Mouse (Mus musculus): ENCODE results near the gene Clec2i. TPM values are rescaled to one million over a fixed set of nuclear protein-coding genes. Genes with fewer than 3 reads are reported as not detected.

Gene Clec2i
- total and polyA plus RNA-seq, 3 experiments: not detected

DNA sequence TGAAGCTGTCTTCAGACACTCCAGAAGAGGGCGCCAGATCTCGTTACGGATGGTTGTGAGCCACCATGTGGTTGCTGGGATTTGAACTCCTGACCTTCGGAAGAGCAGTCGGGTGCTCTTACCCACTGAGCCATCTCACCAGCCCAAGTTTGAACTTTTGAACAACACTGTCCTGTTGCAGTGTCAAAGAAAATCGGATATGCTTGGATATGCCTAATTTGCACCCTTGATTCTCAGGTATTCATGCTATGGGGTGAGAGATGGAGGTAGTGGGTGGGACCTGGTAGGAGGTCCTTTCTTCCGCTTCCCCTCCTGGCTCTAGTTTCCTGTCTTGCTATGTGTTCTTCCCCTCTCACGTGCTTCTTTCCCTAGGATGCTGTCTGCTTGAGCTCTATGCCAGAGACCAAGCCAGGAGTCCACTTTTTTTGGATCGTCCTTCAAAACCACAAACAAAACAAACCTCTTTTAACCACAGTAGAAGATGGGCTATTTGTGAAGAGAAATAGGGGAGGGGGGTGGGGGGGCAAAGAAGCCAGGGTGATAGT, 41.3 kb upstream of the Clec2i start (continued):
- no peak for TF ChIP-seq MEF2A (IDR thresholded peaks at IDR 0.05; ENCODE audit: extremely low read depth, insufficient replicate concordance, low read depth, low read length, poor library complexity, severe bottlenecking)
- no peak for TF ChIP-seq MYB (IDR thresholded peaks at IDR 0.05; ENCODE audit: low read depth, low read length)
- TF ChIP-seq NRF1 (IDR thresholded peaks at IDR 0.05; ENCODE audit: insufficient read depth, low read depth, low read length, poor library complexity, severe bottlenecking): no peak
- TF ChIP-seq EP300 (IDR thresholded peaks at IDR 0.05; ENCODE audit: low read depth in 1 of 2, low read length in 2 of 2): no peak
- TF ChIP-seq CHD2 (IDR thresholded peaks at IDR 0.05; ENCODE audit: low read length): no peak

DNA sequence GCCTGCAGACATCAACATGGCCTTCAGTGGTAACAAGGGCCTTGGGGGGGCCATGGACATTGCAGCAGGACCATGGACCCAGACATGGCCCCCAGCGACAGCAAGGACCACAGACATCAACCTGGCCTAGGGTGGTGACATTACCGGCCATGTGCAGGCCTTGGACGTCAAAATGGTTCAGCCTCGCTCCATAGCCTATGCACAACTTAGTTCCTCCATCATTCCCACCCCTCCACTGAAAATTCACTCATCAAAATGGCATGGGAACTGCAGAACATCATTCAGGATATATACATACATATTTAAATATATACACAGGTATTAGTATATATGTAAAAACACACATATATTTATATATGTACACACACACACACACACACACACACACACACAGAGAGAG, 40.0 kb upstream of the Clec2i start:
- Histone ChIP-seq H3K4me1 (ENCODE audit: control insufficient read depth in 1 of 2, insufficient read depth in 2 of 2, low read length in 2 of 2) (peaks cover 4 to 17% of the 10 kb centered on the region in 2 experiments; a peak in 3 of 4 replicates), H3K27ac (ENCODE audit: control insufficient read depth, low read depth, low read length) (no peak overlapping the region), H3K9ac (ENCODE audit: control insufficient read depth, low read depth, low read length, poor library complexity, severe bottlenecking) (no peak overlapping the region), H3K79me2 (ENCODE audit: control insufficient read depth, insufficient read depth, low read length, poor library complexity) (no peaks in the 10 kb centered on the region; the same call in 1 of the 2 replicates), H3K36me3 (ENCODE audit: control insufficient read depth in 1 of 2, insufficient read depth in 2 of 2, low read length in 2 of 2) (peaks cover 0 to 11% of the 10 kb centered on the region in 2 experiments; a peak in 2 of 4 replicates), H3K4me3 (ENCODE audit: control insufficient read depth in 1 of 2, insufficient read depth in 1 of 2, low read depth in 2 of 2, low read length in 2 of 2) (no peak overlapping the region), H3K27me3 (ENCODE audit: control insufficient read depth in 1 of 2, insufficient read depth in 2 of 2, low read length in 2 of 2) (no peaks in the 10 kb centered on the region), H3K9me3 (replicated peaks; ENCODE audit: insufficient read depth, low read length) (no peaks in the 10 kb centered on the region)
- no peak for DNase-seq (ENCODE audit: low read depth, low spot score)
- no peak for TF ChIP-seq POLR2AphosphoS2 (IDR thresholded peaks at IDR 0.05; ENCODE audit: low read length)
- no peak for TF ChIP-seq GATA1 (IDR thresholded peaks at IDR 0.05; ENCODE audit: low read depth, low read length)
- TF ChIP-seq HCFC1 (IDR thresholded peaks at IDR 0.05; ENCODE audit: low read depth, low read length): no peak
- TF ChIP-seq ETS1 (IDR thresholded peaks at IDR 0.05; ENCODE audit: low read depth, low read length): no peak
- TF ChIP-seq NRF1 (IDR thresholded peaks at IDR 0.05; ENCODE audit: insufficient read depth, low read depth, low read length, poor library complexity, severe bottlenecking): no peak
- TF ChIP-seq UBTF (IDR thresholded peaks at IDR 0.05; ENCODE audit: borderline replicate concordance, insufficient read depth, low read depth, low read length): no peak
- no peak for TF ChIP-seq TCF12 (IDR thresholded peaks at IDR 0.05; ENCODE audit: low read depth, low read length)
- TF ChIP-seq JUND (IDR thresholded peaks at IDR 0.05; ENCODE audit: low read depth, low read length): no peak
- TF ChIP-seq BHLHE40 (IDR thresholded peaks at IDR 0.05; ENCODE audit: borderline replicate concordance, low read depth, low read length): no peak

DNA sequence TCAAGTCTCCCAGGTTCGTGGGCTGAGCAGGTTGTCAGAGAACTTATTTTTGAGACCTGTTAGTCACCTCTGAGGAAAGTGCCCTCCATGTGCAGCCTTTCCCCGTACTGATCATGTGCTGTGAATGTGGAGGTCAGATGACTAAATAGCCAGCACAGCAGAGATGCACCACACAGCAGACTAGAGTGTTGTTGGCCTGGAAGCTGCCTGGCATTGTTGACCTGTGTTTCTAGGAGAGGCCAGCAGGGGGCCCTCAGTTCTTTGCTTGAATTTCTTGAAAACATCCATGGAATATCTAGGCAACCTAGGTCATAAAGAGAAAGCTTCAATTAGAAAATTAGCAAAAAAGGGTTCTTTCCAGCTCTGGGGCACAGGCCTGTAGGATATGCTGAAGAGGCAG, 37.5 kb upstream of the Clec2i start:
- H3K9ac ChIP-seq (ENCODE audit: control insufficient read depth, low read depth, low read length, poor library complexity, severe bottlenecking): no peak overlapping the region
- DNase-seq (ENCODE audit: low read depth, low spot score): peak; percentile 73
- H3K4me3 ChIP-seq (ENCODE audit: control insufficient read depth in 1 of 2, insufficient read depth in 1 of 2, low read depth in 2 of 2, low read length in 2 of 2): no peak overlapping the region
- no peaks in the 10 kb centered on the region; the same call in 1 of the 2 replicates for H3K79me2 ChIP-seq (ENCODE audit: control insufficient read depth, insufficient read depth, low read length, poor library complexity)
- no peak overlapping the region for H3K27ac ChIP-seq (ENCODE audit: control insufficient read depth, low read depth, low read length)
- H3K36me3 ChIP-seq (ENCODE audit: control insufficient read depth in 1 of 2, insufficient read depth in 2 of 2, low read length in 2 of 2): peaks cover 0 to 8% of the 10 kb centered on the region in 2 experiments; a peak in 2 of 4 replicates
- peaks cover 4 to 11% of the 10 kb centered on the region in 2 experiments; a peak in 3 of 4 replicates for H3K4me1 ChIP-seq (ENCODE audit: control insufficient read depth in 1 of 2, insufficient read depth in 2 of 2, low read length in 2 of 2)
- TF ChIP-seq SMC3 (IDR thresholded peaks at IDR 0.05; ENCODE audit: low read depth, low read length) (peak; percentile 83), RAD21 (IDR thresholded peaks at IDR 0.05; ENCODE audit: low read depth, low read length) (peak; percentile 71), MAFK (IDR thresholded peaks at IDR 0.05; ENCODE audit: borderline replicate concordance, low read depth, low read length) (no peak), POLR2AphosphoS5 (IDR thresholded peaks at IDR 0.05; ENCODE audit: borderline replicate concordance, low read depth, low read length) (no peak), ZC3H11A (IDR thresholded peaks at IDR 0.05; ENCODE audit: low read depth, low read length) (peak; percentile 56), CTCF (IDR thresholded peaks at IDR 0.05 in 2 of 3, conservative IDR thresholded peaks at IDR 0.05 in 1 of 3; ENCODE audit: control insufficient read depth in 1 of 3, insufficient read depth in 1 of 3, low read depth in 2 of 3, low read length in 3 of 3, poor library complexity in 1 of 3, severe bottlenecking in 1 of 3) (peak; percentile 53 to 81 (median 68))
- H3K27me3 ChIP-seq (ENCODE audit: control insufficient read depth in 1 of 2, insufficient read depth in 2 of 2, low read length in 2 of 2): no peaks in the 10 kb centered on the region
- no peaks in the 10 kb centered on the region for H3K9me3 ChIP-seq (replicated peaks; ENCODE audit: insufficient read depth, low read length)
